Mouse (Mus musculus): ENCODE measurements around the gene Tex11.

The Tex11 gene

GRCm38 (mm10) chrX:100797851-100798527 is 261.5 kb downstream of the Tex11 start:
- Histone ChIP-seq H3K4me3 (replicated peaks; ENCODE audit: low read length) (no peak overlapping the region), H3K27me3 (ENCODE audit: insufficient read depth, low read length) (no peaks in the 10 kb centered on the region), H3K36me3 (ENCODE audit: insufficient read depth, low read length) (peaks cover 14% of the 10 kb centered on the region), H3K9me3 (ENCODE audit: low read length) (no peaks in the 10 kb centered on the region), H3K4me1 (replicated peaks; ENCODE audit: low read depth, low read length) (peaks cover 68% of the 10 kb centered on the region)
- TF ChIP-seq POU5F1 (IDR thresholded peaks at IDR 0.05; ENCODE audit: borderline replicate concordance, low read length) (no peak), CTCF (conservative IDR thresholded peaks at IDR 0.05; ENCODE audit: low read length) (no peak), NANOG (IDR thresholded peaks at IDR 0.05; ENCODE audit: borderline replicate concordance, low read length) (no peak)

- Histone ChIP-seq H3K9me3 (ENCODE audit: low read length) (no peaks in the 10 kb centered on the region), H3K36me3 (ENCODE audit: insufficient read depth, low read length) (peaks cover 14% of the 10 kb centered on the region), H3K27me3 (ENCODE audit: insufficient read depth, low read length) (no peaks in the 10 kb centered on the region), H3K4me1 (replicated peaks; ENCODE audit: low read depth, low read length) (peaks cover 66% of the 10 kb centered on the region), H3K4me3 (replicated peaks; ENCODE audit: low read length) (no peak overlapping the region)
- TF ChIP-seq POU5F1 (IDR thresholded peaks at IDR 0.05; ENCODE audit: borderline replicate concordance, low read length): no peak
- TF ChIP-seq CTCF (conservative IDR thresholded peaks at IDR 0.05; ENCODE audit: low read length): no peak
- no peak for TF ChIP-seq NANOG (IDR thresholded peaks at IDR 0.05; ENCODE audit: borderline replicate concordance, low read length)
These were observed 262.1 kb downstream of the Tex11 start for GRCm38 (mm10) chrX:100797370-100797769.

DNA sequence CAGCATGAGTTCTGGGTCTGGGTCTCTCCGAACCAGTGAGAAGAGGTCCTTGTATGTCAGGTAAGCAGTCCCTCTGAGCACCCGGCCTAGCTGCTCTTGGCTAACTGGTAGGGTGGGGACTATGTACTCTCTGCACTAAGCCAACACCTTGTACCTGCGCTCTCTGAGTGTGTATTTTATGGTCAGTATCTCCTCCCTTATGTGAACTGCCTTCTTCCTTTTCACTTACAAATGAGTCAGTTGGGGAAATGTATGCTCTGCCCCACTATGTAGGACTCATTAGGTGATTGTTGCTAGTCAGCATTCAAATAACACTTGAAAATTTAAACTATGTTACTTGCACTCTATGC is 262.8 kb downstream of the Tex11 start:
- no peak overlapping the region for H3K4me3 ChIP-seq (replicated peaks; ENCODE audit: low read length)

GRCm38 (mm10) chrX:100796041-100796740 is 263.3 kb downstream of the Tex11 start:
- TF ChIP-seq CTCF (conservative IDR thresholded peaks at IDR 0.05; ENCODE audit: low read length): no peak
- TF ChIP-seq POU5F1 (IDR thresholded peaks at IDR 0.05; ENCODE audit: borderline replicate concordance, low read length): no peak
- no peak for TF ChIP-seq NANOG (IDR thresholded peaks at IDR 0.05; ENCODE audit: borderline replicate concordance, low read length)
- no peak overlapping the region for H3K4me3 ChIP-seq (replicated peaks; ENCODE audit: low read length)

More for the DNA sequence above, 262.8 kb downstream of the Tex11 start:
- Histone ChIP-seq H3K4me1 (replicated peaks; ENCODE audit: low read depth, low read length) (peaks cover 60% of the 10 kb centered on the region), H3K9me3 (ENCODE audit: low read length) (no peaks in the 10 kb centered on the region), H3K27me3 (ENCODE audit: insufficient read depth, low read length) (no peaks in the 10 kb centered on the region), H3K36me3 (ENCODE audit: insufficient read depth, low read length) (peaks cover 14% of the 10 kb centered on the region)
- no peak for TF ChIP-seq NANOG (IDR thresholded peaks at IDR 0.05; ENCODE audit: borderline replicate concordance, low read length)
- no peak for TF ChIP-seq POU5F1 (IDR thresholded peaks at IDR 0.05; ENCODE audit: borderline replicate concordance, low read length)
- TF ChIP-seq CTCF (conservative IDR thresholded peaks at IDR 0.05; ENCODE audit: low read length): no peak

GRCm38 (mm10) chrX:100789322-100789721 is 270.1 kb downstream of the Tex11 start:
- Histone ChIP-seq H3K27me3 (ENCODE audit: insufficient read depth, low read length) (no peaks in the 10 kb centered on the region), H3K36me3 (ENCODE audit: insufficient read depth, low read length) (no peaks in the 10 kb centered on the region), H3K4me1 (replicated peaks; ENCODE audit: low read depth, low read length) (peaks cover 2% of the 10 kb centered on the region; the same call in 1 of the 2 replicates), H3K4me3 (replicated peaks; ENCODE audit: low read length) (no peak overlapping the region), H3K9me3 (ENCODE audit: low read length) (no peaks in the 10 kb centered on the region)
- TF ChIP-seq NANOG (IDR thresholded peaks at IDR 0.05; ENCODE audit: borderline replicate concordance, low read length): no peak
- no peak for TF ChIP-seq POU5F1 (IDR thresholded peaks at IDR 0.05; ENCODE audit: borderline replicate concordance, low read length)
- TF ChIP-seq CTCF (conservative IDR thresholded peaks at IDR 0.05; ENCODE audit: low read length): no peak

More at GRCm38 (mm10) chrX:100796041-100796740, 263.3 kb downstream of the Tex11 start:
- H3K27me3 ChIP-seq (ENCODE audit: insufficient read depth, low read length): no peaks in the 10 kb centered on the region
- H3K9me3 ChIP-seq (ENCODE audit: low read length): no peaks in the 10 kb centered on the region
- peaks cover 14% of the 10 kb centered on the region for H3K36me3 ChIP-seq (ENCODE audit: insufficient read depth, low read length)
- H3K4me1 ChIP-seq (replicated peaks; ENCODE audit: low read depth, low read length): peaks cover 55% of the 10 kb centered on the region

Measured in E14TG2a.4 (cell line).